8 mouse cellular contexts compared by ENCODE assay signal in the genomic region with DNA sequence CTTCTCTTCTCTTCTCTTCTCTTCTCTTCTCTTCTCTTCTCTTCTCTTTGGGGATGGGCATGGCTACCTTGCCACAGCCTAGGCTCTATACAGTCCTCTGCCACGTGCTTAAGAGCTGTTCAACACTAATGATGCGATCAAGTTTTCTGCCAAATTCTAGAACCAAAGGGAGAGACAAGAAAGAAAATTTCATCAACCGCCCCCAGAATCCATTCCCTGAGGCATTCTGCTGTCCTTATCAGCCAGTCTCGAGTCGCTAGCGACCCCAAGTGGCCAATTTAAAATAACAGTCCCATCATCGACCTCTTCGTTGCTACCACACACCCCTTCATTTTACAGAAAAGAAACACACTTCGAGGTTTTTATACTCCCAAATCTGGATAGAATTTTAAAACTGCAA.
DNase-seq lines count a peak whose midpoint lies in the region; ATAC-seq and TF ChIP-seq lines count a peak whose summit lies in the region.

No protein-coding gene starts in this region.

- H3K4me1 ChIP-seq in embryonic facial prominence, embryonic 14.5 days (ENCODE audit: control insufficient read depth, insufficient read depth, low read length), result peaks cover 9% of the 10 kb centered on the region; the same call in 1 of the 2 replicates
- H3K4me1 ChIP-seq in limb, embryonic 11.5 days (ENCODE audit: control insufficient read depth, insufficient read depth, low read length), result 0 out of 2 replicates have a peak, but pooled peaks cover 2% of the 10 kb centered on the region
- H3K4me1 ChIP-seq in midbrain, embryonic 15.5 days, result peaks cover 11% of the 10 kb centered on the region; the same call in 1 of the 2 replicates
- H3K4me1 ChIP-seq in stomach, postnatal 0 days (replicated peaks; ENCODE audit: control insufficient read depth, insufficient read depth), result no peaks in the 10 kb centered on the region; the same call in 1 of the 2 replicates

- WGBS in embryonic facial prominence, embryonic 14.5 days, result 2% methylated on average over 9 of the region's 9 CpGs
- WGBS in limb, embryonic 11.5 days, result under 1% methylated on average over 9 of the region's 9 CpGs
- WGBS in midbrain, embryonic 15.5 days, result under 1% methylated on average over 9 of the region's 9 CpGs
- WGBS in stomach, postnatal 0 days, result 2% methylated on average over 9 of the region's 9 CpGs

- peak overlapping the region; percentile 54 for H3K4me2 ChIP-seq in embryonic facial prominence, embryonic 14.5 days (ENCODE audit: low read depth, low read length)
- H3K4me2 ChIP-seq in limb, embryonic 11.5 days (ENCODE audit: low read depth, severe bottlenecking), result peak overlapping the region; percentile 44; the same call in 1 of the 2 replicates
- H3K4me2 ChIP-seq in midbrain, embryonic 15.5 days, result peak overlapping the region; percentile 57
- H3K4me2 ChIP-seq in stomach, postnatal 0 days (replicated peaks; ENCODE audit: low read depth), result peak overlapping the region; percentile 60

- peak overlapping the region; percentile 30 for H3K4me3 ChIP-seq in embryonic facial prominence, embryonic 14.5 days (ENCODE audit: low read depth, low read length)
- H3K4me3 ChIP-seq in limb, embryonic 11.5 days (ENCODE audit: low read depth, low read length), result no peak overlapping the region
- peak overlapping the region; percentile 28; the same call in 1 of the 2 replicates for H3K4me3 ChIP-seq in midbrain, embryonic 15.5 days
- H3K4me3 ChIP-seq in stomach, postnatal 0 days (ENCODE audit: low read depth, low read length), result peak overlapping the region; percentile 32

- TF ChIP-seq EP300 in stomach, postnatal 0 days (optimal IDR thresholded peaks at IDR 0.05), result no peak

- no peaks in the 10 kb centered on the region for H3K36me3 ChIP-seq in embryonic facial prominence, embryonic 14.5 days (ENCODE audit: control insufficient read depth, insufficient read depth, low read length)
- H3K36me3 ChIP-seq in limb, embryonic 11.5 days (ENCODE audit: control insufficient read depth, insufficient read depth, low read length), result no peaks in the 10 kb centered on the region
- H3K36me3 ChIP-seq in midbrain, embryonic 15.5 days (replicated peaks), result no peaks in the 10 kb centered on the region
- no peaks in the 10 kb centered on the region for H3K36me3 ChIP-seq in stomach, postnatal 0 days (ENCODE audit: control insufficient read depth, insufficient read depth, low read length)

- H3K27ac ChIP-seq in embryonic facial prominence, embryonic 14.5 days (replicated peaks; ENCODE audit: low read depth, low read length), result peak overlapping the region; percentile 30
- no peak overlapping the region for H3K27ac ChIP-seq in limb, embryonic 11.5 days (replicated peaks; ENCODE audit: low read depth, low read length)
- H3K27ac ChIP-seq in midbrain, embryonic 15.5 days, result peak overlapping the region; percentile 74; the same call in 1 of the 2 replicates
- no peak overlapping the region for H3K27ac ChIP-seq in stomach, postnatal 0 days (replicated peaks)

- no peak overlapping the region for H3K9ac ChIP-seq in embryonic facial prominence, embryonic 14.5 days (ENCODE audit: low read depth, low read length)
- no peak overlapping the region for H3K9ac ChIP-seq in limb, embryonic 11.5 days (ENCODE audit: low read length)
- no peak overlapping the region for H3K9ac ChIP-seq in midbrain, embryonic 15.5 days
- H3K9ac ChIP-seq in stomach, postnatal 0 days (ENCODE audit: low read length), result no peak overlapping the region

- H3K27me3 ChIP-seq in embryonic facial prominence, embryonic 14.5 days (replicated peaks; ENCODE audit: control insufficient read depth, insufficient read depth, low read length), result no peaks in the 10 kb centered on the region
- H3K27me3 ChIP-seq in limb, embryonic 11.5 days (ENCODE audit: control insufficient read depth, insufficient read depth, low read length), result no peaks in the 10 kb centered on the region
- no peaks in the 10 kb centered on the region for H3K27me3 ChIP-seq in midbrain, embryonic 15.5 days (replicated peaks)
- no peaks in the 10 kb centered on the region for H3K27me3 ChIP-seq in stomach, postnatal 0 days (ENCODE audit: control insufficient read depth, insufficient read depth, low read length)

- TF ChIP-seq CTCF in stomach, postnatal 0 days (IDR thresholded peaks at IDR 0.05; ENCODE audit: low read depth), result peak; percentile 90

- no peaks in the 10 kb centered on the region for H3K9me3 ChIP-seq in embryonic facial prominence, embryonic 14.5 days (ENCODE audit: control insufficient read depth, low read length)
- no peaks in the 10 kb centered on the region for H3K9me3 ChIP-seq in limb, embryonic 11.5 days (ENCODE audit: control insufficient read depth, low read length)
- H3K9me3 ChIP-seq in midbrain, embryonic 15.5 days, result no peaks in the 10 kb centered on the region
- no peaks in the 10 kb centered on the region for H3K9me3 ChIP-seq in stomach, postnatal 0 days (ENCODE audit: control insufficient read depth, low read length)

- peak; percentile 34 for DNase-seq in thymus, postnatal 4 days
- no peak for DNase-seq in thymus, postnatal 25 days
- peak; percentile 93 for DNase-seq in embryonic facial prominence, embryonic 14.5 days (ENCODE audit: low spot score)
- DNase-seq in heart, adult 9 months (ENCODE audit: low spot score in 2 of 2), result peak; percentile 53 to 71
- DNase-seq in kidney, adult 9 months, result peak; percentile 80
- DNase-seq in limb, embryonic 11.5 days (ENCODE audit: low spot score), result peak; percentile 91
- peak; percentile 79 for DNase-seq in stomach, postnatal 0 days (ENCODE audit: low spot score)

- ATAC-seq in embryonic facial prominence, embryonic 14.5 days (ENCODE audit: low read depth), result peak; percentile 86
- no peak for ATAC-seq in limb, embryonic 11.5 days (ENCODE audit: insufficient number of reproducible peaks, low FRiP score, low TSS enrichment, low read depth)
- ATAC-seq in midbrain, embryonic 15.5 days (replicated peaks), result peak; percentile 87
- ATAC-seq in stomach, postnatal 0 days (ENCODE audit: low FRiP score, low TSS enrichment), result peak; percentile 86

Comparison
In these comparisons a context has a peak if more than half of its experiments do, and no peak if none do; other contexts are left out.
1. H3K27ac ChIP-seq: peak in embryonic facial prominence, embryonic 14.5 days (single experiment) and midbrain, embryonic 15.5 days (single experiment); none in limb, embryonic 11.5 days (single experiment) and stomach, postnatal 0 days (single experiment).
2. Peak in every context shown above with its lines, with median percentiles within 50 percentile points of each other: H3K4me2 ChIP-seq.